ENCODE assay signal across 14 mouse cellular contexts in the genomic region with DNA sequence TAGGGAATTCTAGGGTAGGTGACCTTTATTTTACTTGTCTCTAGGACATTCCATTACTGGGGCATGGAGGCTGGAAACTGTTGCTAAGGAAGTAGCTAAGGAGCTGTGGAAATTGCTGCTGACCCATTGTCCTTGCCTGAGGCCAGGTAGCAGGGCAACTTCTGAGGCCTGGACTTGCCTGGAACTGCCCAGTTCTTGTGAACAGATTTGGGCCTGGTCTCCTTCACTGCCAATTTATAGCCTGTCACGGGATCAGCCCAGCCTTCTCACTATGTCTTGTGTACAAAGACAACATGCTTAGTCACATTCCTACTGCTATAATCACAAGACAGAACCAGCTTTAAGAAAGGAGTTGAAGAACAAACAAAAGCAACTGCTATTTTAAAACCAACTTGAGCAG. TPM values are rescaled to one million over a fixed set of nuclear protein-coding genes. Genes with fewer than 3 reads are reported as not detected.
DNase-seq lines count a peak whose midpoint lies in the region; ATAC-seq lines count a peak whose summit lies in the region.
"Had no signal": no experiment of that assay in that cellular context is flagged by ENCODE, and none has a peak within 500 bp of the region (broad histone marks: within the 10 kb centered on the region; RNA-seq: fewer than 3 reads in every experiment).

No protein-coding gene starts in this region.

- H3K9ac ChIP-seq in kidney, embryonic 14.5 days (ENCODE audit: low read depth, low read length) = no peak overlapping the region
- H3K9ac ChIP-seq in stomach, embryonic 16.5 days (ENCODE audit: low read length) = no peak overlapping the region
- no peak overlapping the region for H3K9ac ChIP-seq in forebrain, embryonic 13.5 days

- H3K27ac ChIP-seq in embryonic facial prominence, embryonic 10.5 days (replicated peaks) = no peak overlapping the region
- H3K27ac ChIP-seq in kidney, embryonic 14.5 days (ENCODE audit: low read depth, low read length) = peak overlapping the region; percentile 24; the same call in 1 of the 2 replicates
- H3K27ac ChIP-seq in stomach, embryonic 16.5 days (ENCODE audit: low read length) = peak overlapping the region; percentile 39
- no peak overlapping the region for H3K27ac ChIP-seq in forebrain, embryonic 13.5 days

- no peaks in the 10 kb centered on the region for H3K36me3 ChIP-seq in embryonic facial prominence, embryonic 10.5 days (replicated peaks)
- H3K36me3 ChIP-seq in kidney, embryonic 14.5 days (ENCODE audit: control insufficient read depth, insufficient read depth, low read length) = no peaks in the 10 kb centered on the region
- H3K36me3 ChIP-seq in stomach, embryonic 16.5 days (ENCODE audit: control insufficient read depth, insufficient read depth, low read length) = no peaks in the 10 kb centered on the region
- H3K36me3 ChIP-seq in forebrain, embryonic 13.5 days (ENCODE audit: poor library complexity, severe bottlenecking) = no peaks in the 10 kb centered on the region

- no peaks in the 10 kb centered on the region for H3K9me3 ChIP-seq in embryonic facial prominence, embryonic 10.5 days
- H3K9me3 ChIP-seq in kidney, embryonic 14.5 days (ENCODE audit: control insufficient read depth, low read length) = no peaks in the 10 kb centered on the region
- H3K9me3 ChIP-seq in stomach, embryonic 16.5 days (replicated peaks; ENCODE audit: control insufficient read depth, low read length) = no peaks in the 10 kb centered on the region
- H3K9me3 ChIP-seq in forebrain, embryonic 13.5 days (replicated peaks) = no peaks in the 10 kb centered on the region

- no peak overlapping the region for H3K4me2 ChIP-seq in kidney, embryonic 14.5 days (replicated peaks; ENCODE audit: low read depth, low read length)
- H3K4me2 ChIP-seq in stomach, embryonic 16.5 days (ENCODE audit: low read depth, low read length) = no peak overlapping the region
- H3K4me2 ChIP-seq in forebrain, embryonic 13.5 days = no peak overlapping the region
- H3K4me2 ChIP-seq: liver, embryonic 11.5 days had no signal

- peaks cover 4% of the 10 kb centered on the region; the same call in 1 of the 2 replicates for H3K4me1 ChIP-seq in embryonic facial prominence, embryonic 10.5 days
- H3K4me1 ChIP-seq in kidney, embryonic 14.5 days (ENCODE audit: control insufficient read depth, insufficient read depth, low read length) = no peaks in the 10 kb centered on the region
- no peaks in the 10 kb centered on the region for H3K4me1 ChIP-seq in stomach, embryonic 16.5 days (ENCODE audit: control insufficient read depth, insufficient read depth, low read length)
- no peaks in the 10 kb centered on the region for H3K4me1 ChIP-seq in forebrain, embryonic 13.5 days

- peak; percentile 18 for DNase-seq in embryo, embryonic 10 days (ENCODE audit: low spot score)
- no peak for DNase-seq in embryo, embryonic 10.5 days (ENCODE audit: low spot score)
- DNase-seq in embryonic facial prominence, embryonic 10.5 days (ENCODE audit: low spot score) = peak; percentile 16
- no peak for DNase-seq in gastrocnemius, postnatal 25 days
- DNase-seq in thymus, postnatal 14 days = no peak
- DNase-seq: adrenal gland, postnatal 36 days; heart, adult 11 months; heart, postnatal 10 days had no signal

- WGBS in embryonic facial prominence, embryonic 10.5 days = 60% methylated on average over 1 of the region's 1 CpGs
- 32% methylated on average over 1 of the region's 1 CpGs for WGBS in kidney, embryonic 14.5 days
- 27% methylated on average over 1 of the region's 1 CpGs for WGBS in stomach, embryonic 16.5 days
- 54% methylated on average over 1 of the region's 1 CpGs for WGBS in forebrain, embryonic 13.5 days

- no peak overlapping the region for H3K4me3 ChIP-seq in embryonic facial prominence, embryonic 10.5 days
- H3K4me3 ChIP-seq in kidney, embryonic 14.5 days (ENCODE audit: low read length) = no peak overlapping the region
- H3K4me3 ChIP-seq in stomach, embryonic 16.5 days (replicated peaks; ENCODE audit: low read length) = no peak overlapping the region
- no peak overlapping the region for H3K4me3 ChIP-seq in forebrain, embryonic 13.5 days

- ATAC-seq in kidney, embryonic 14.5 days (ENCODE audit: low FRiP score, low TSS enrichment) = no peak
- peak; percentile 56 for ATAC-seq in stomach, embryonic 16.5 days (ENCODE audit: insufficient read depth, low FRiP score)
- no peak for ATAC-seq in forebrain, embryonic 13.5 days

- H3K27me3 ChIP-seq in embryonic facial prominence, embryonic 10.5 days (replicated peaks; ENCODE audit: low read depth, poor library complexity, severe bottlenecking) = no peaks in the 10 kb centered on the region
- H3K27me3 ChIP-seq in kidney, embryonic 14.5 days (ENCODE audit: control insufficient read depth, insufficient read depth, low read length) = no peaks in the 10 kb centered on the region
- no peaks in the 10 kb centered on the region for H3K27me3 ChIP-seq in stomach, embryonic 16.5 days (ENCODE audit: control insufficient read depth, insufficient read depth, low read length)
- no peaks in the 10 kb centered on the region for H3K27me3 ChIP-seq in forebrain, embryonic 13.5 days

RNA-seq across cellular contexts. Expression of gene Lsm8, which starts 25.6 kb away (rescaled TPM):
- 242 and 251 TPM in 2 replicates for polyA plus RNA-seq in embryonic facial prominence, embryonic 10.5 days (2016; fragmentation: Nextera tagmentation; extraction: Ambion mirVana)
- 231 and 294 TPM in 2 replicates for polyA plus RNA-seq in kidney, embryonic 14.5 days (2014; fragmentation: Nextera tagmentation; extraction: Ambion mirVana)
- 155 and 163 TPM in 2 replicates for polyA plus RNA-seq in stomach, embryonic 16.5 days (2015; fragmentation: Nextera tagmentation; extraction: Ambion mirVana)
- polyA plus RNA-seq in forebrain, embryonic 13.5 days (2015; fragmentation: Nextera tagmentation; extraction: Ambion mirVana) = 234 and 281 TPM in 2 replicates
- total RNA-seq in gastrocnemius, postnatal 25 days (2021) = 10 to 100 TPM; 11.2 to 12.8 TPM

RNA-seq across cellular contexts. Expression of gene Ankrd7, which starts 43.3 kb away (rescaled TPM):
- 0.38 and 0.87 TPM in 2 replicates for polyA plus RNA-seq in embryonic facial prominence, embryonic 10.5 days (2016; fragmentation: Nextera tagmentation; extraction: Ambion mirVana)
- polyA plus RNA-seq in kidney, embryonic 14.5 days (2014; fragmentation: Nextera tagmentation; extraction: Ambion mirVana) = not detected in 2 replicates
- polyA plus RNA-seq in stomach, embryonic 16.5 days (2015; fragmentation: Nextera tagmentation; extraction: Ambion mirVana) = 0.12 TPM in 1 of 2 replicates, not detected in the other
- polyA plus RNA-seq in forebrain, embryonic 13.5 days (2015; fragmentation: Nextera tagmentation; extraction: Ambion mirVana) = 0.15 and 0.28 TPM in 2 replicates
- not detected for total RNA-seq in gastrocnemius, postnatal 25 days (2021)
- total RNA-seq: adrenal gland, postnatal 36 days; common myeloid progenitor, adult 5-6 weeks; heart, postnatal 10 days had no signal
- polyA plus RNA-seq: neural tube, embryonic 14.5 days had no signal

Comparison
In these comparisons a context has a peak if more than half of its experiments do, and no peak if none do; other contexts are left out.
1. DNase-seq: peak in embryo, embryonic 10 days (single experiment) and embryonic facial prominence, embryonic 10.5 days (single experiment); none in embryo, embryonic 10.5 days (single experiment), gastrocnemius, postnatal 25 days (single experiment) and thymus, postnatal 14 days (single experiment).
2. H3K27ac ChIP-seq: peak in kidney, embryonic 14.5 days (single experiment) and stomach, embryonic 16.5 days (single experiment); none in embryonic facial prominence, embryonic 10.5 days (single experiment) and forebrain, embryonic 13.5 days (single experiment).